Mouse (Mus musculus): ENCODE measurements around the gene Nradd. TPM values are rescaled to one million over a fixed set of nuclear protein-coding genes. Genes with fewer than 3 reads are reported as not detected.
A peak's percentile ranks its signal among the peaks of the same experiment; 100 is the strongest.

Gene Nradd
- polyA plus RNA-seq, 1 experiment from 2014 or later, result 21.9 TPM

- Histone ChIP-seq H3K4me3 (ENCODE audit: low read depth, low read length) (no peak overlapping the region), H3K27me3 (replicated peaks; ENCODE audit: control insufficient read depth, insufficient read depth, low read length) (no peaks in the 10 kb centered on the region), H3K9ac (ENCODE audit: low read length) (no peak overlapping the region), H3K27ac (ENCODE audit: low read depth) (no peak overlapping the region), H3K36me3 (ENCODE audit: control insufficient read depth, insufficient read depth, low read length) (peaks cover 7% of the 10 kb centered on the region), H3K4me1 (replicated peaks; ENCODE audit: control insufficient read depth, insufficient read depth, low read length) (peaks cover 7% of the 10 kb centered on the region; the same call in 1 of the 2 replicates), H3K4me2 (ENCODE audit: low read length) (no peak overlapping the region), H3K9me3 (ENCODE audit: control insufficient read depth, low read length) (no peaks in the 10 kb centered on the region)
- 80% methylated on average over 1 of the region's 1 CpGs for WGBS
- no peak for DNase-seq (ENCODE audit: low spot score)
- ATAC-seq (replicated peaks; ENCODE audit: low FRiP score, low TSS enrichment, low read depth), result no peak
These were observed 38.6 kb upstream of the Nradd start for GRCm38 (mm10) chr9:110662844-110663243.

GRCm38 (mm10) chr9:110660856-110661612 lies 36.8 kb upstream of the Nradd start:
- WGBS, result 66% methylated on average over 7 of the region's 7 CpGs
- DNase-seq (ENCODE audit: low spot score) (no peak), ATAC-seq (replicated peaks; ENCODE audit: low FRiP score, low TSS enrichment, low read depth) (no peak)
- Histone ChIP-seq H3K27ac (ENCODE audit: low read depth) (no peak overlapping the region), H3K4me2 (ENCODE audit: low read length) (no peak overlapping the region), H3K9ac (ENCODE audit: low read length) (no peak overlapping the region), H3K27me3 (replicated peaks; ENCODE audit: control insufficient read depth, insufficient read depth, low read length) (no peaks in the 10 kb centered on the region), H3K9me3 (ENCODE audit: control insufficient read depth, low read length) (no peaks in the 10 kb centered on the region), H3K4me3 (ENCODE audit: low read depth, low read length) (no peak overlapping the region), H3K4me1 (replicated peaks; ENCODE audit: control insufficient read depth, insufficient read depth, low read length) (peaks cover 11% of the 10 kb centered on the region), H3K36me3 (ENCODE audit: control insufficient read depth, insufficient read depth, low read length) (peaks cover 7% of the 10 kb centered on the region)

- peaks cover 7% of the 10 kb centered on the region for H3K36me3 ChIP-seq (ENCODE audit: control insufficient read depth, insufficient read depth, low read length)
- H3K27ac ChIP-seq (ENCODE audit: low read depth), result no peak overlapping the region
- no peaks in the 10 kb centered on the region for H3K27me3 ChIP-seq (replicated peaks; ENCODE audit: control insufficient read depth, insufficient read depth, low read length)
- peaks cover 10% of the 10 kb centered on the region for H3K4me1 ChIP-seq (replicated peaks; ENCODE audit: control insufficient read depth, insufficient read depth, low read length)
- ATAC-seq (replicated peaks; ENCODE audit: low FRiP score, low TSS enrichment, low read depth) (no peak), DNase-seq (ENCODE audit: low spot score) (no peak)
- no peaks in the 10 kb centered on the region for H3K9me3 ChIP-seq (ENCODE audit: control insufficient read depth, low read length)
- no peak overlapping the region for H3K9ac ChIP-seq (ENCODE audit: low read length)
- H3K4me2 ChIP-seq (ENCODE audit: low read length), result no peak overlapping the region
- WGBS, result 88% methylated on average over 2 of the region's 2 CpGs
- H3K4me3 ChIP-seq (ENCODE audit: low read depth, low read length), result no peak overlapping the region
These were observed 36.0 kb upstream of the Nradd start for GRCm38 (mm10) chr9:110660208-110660607.

GRCm38 (mm10) chr9:110659521-110659920 lies 35.3 kb upstream of the Nradd start:
- WGBS, result 85% methylated on average over 12 of the region's 12 CpGs
- DNase-seq (ENCODE audit: low spot score), result no peak

GRCm38 (mm10) chr9:110657474-110658078 lies 33.3 kb upstream of the Nradd start:
- Histone ChIP-seq H3K9ac (ENCODE audit: low read length) (peak overlapping the region; percentile 78), H3K4me1 (replicated peaks; ENCODE audit: control insufficient read depth, insufficient read depth, low read length) (peaks cover 14% of the 10 kb centered on the region), H3K9me3 (ENCODE audit: control insufficient read depth, low read length) (no peaks in the 10 kb centered on the region), H3K27me3 (replicated peaks; ENCODE audit: control insufficient read depth, insufficient read depth, low read length) (peaks cover 12% of the 10 kb centered on the region), H3K4me2 (ENCODE audit: low read length) (peak overlapping the region; percentile 79), H3K27ac (ENCODE audit: low read depth) (no peak overlapping the region), H3K36me3 (ENCODE audit: control insufficient read depth, insufficient read depth, low read length) (peaks cover 7% of the 10 kb centered on the region), H3K4me3 (ENCODE audit: low read depth, low read length) (peak overlapping the region; percentile 78)
- DNase-seq (ENCODE audit: low spot score) (no peak), ATAC-seq (replicated peaks; ENCODE audit: low FRiP score, low TSS enrichment, low read depth) (no peak)
- WGBS, result 74% methylated on average over 13 of the region's 13 CpGs

More at GRCm38 (mm10) chr9:110659521-110659920, 35.3 kb upstream of the Nradd start:
- Histone ChIP-seq H3K36me3 (ENCODE audit: control insufficient read depth, insufficient read depth, low read length) (peaks cover 7% of the 10 kb centered on the region), H3K27ac (ENCODE audit: low read depth) (no peak overlapping the region), H3K4me1 (replicated peaks; ENCODE audit: control insufficient read depth, insufficient read depth, low read length) (peaks cover 11% of the 10 kb centered on the region), H3K27me3 (replicated peaks; ENCODE audit: control insufficient read depth, insufficient read depth, low read length) (no peaks in the 10 kb centered on the region), H3K9ac (ENCODE audit: low read length) (no peak overlapping the region), H3K4me3 (ENCODE audit: low read depth, low read length) (no peak overlapping the region), H3K4me2 (ENCODE audit: low read length) (no peak overlapping the region), H3K9me3 (ENCODE audit: control insufficient read depth, low read length) (no peaks in the 10 kb centered on the region)
- ATAC-seq (replicated peaks; ENCODE audit: low FRiP score, low TSS enrichment, low read depth), result no peak

GRCm38 (mm10) chr9:110656249-110657221 lies 32.3 kb upstream of the Nradd start, which contains the start of gene Ccdc12:
Gene Ccdc12 (plus strand): TSS chr9:110656503.
- Histone ChIP-seq H3K9me3 (ENCODE audit: control insufficient read depth, low read length) (no peaks in the 10 kb centered on the region), H3K4me2 (ENCODE audit: low read length) (peak within 1 kb of the TSS; percentile 79), H3K36me3 (ENCODE audit: control insufficient read depth, insufficient read depth, low read length) (peaks cover 7% of the 10 kb centered on the region), H3K9ac (ENCODE audit: low read length) (peak within 1 kb of the TSS; percentile 78), H3K27ac (ENCODE audit: low read depth) (peak within 1 kb of the TSS; percentile 82), H3K27me3 (replicated peaks; ENCODE audit: control insufficient read depth, insufficient read depth, low read length) (peaks cover 22% of the 10 kb centered on the region), H3K4me1 (replicated peaks; ENCODE audit: control insufficient read depth, insufficient read depth, low read length) (peaks cover 17% of the 10 kb centered on the region), H3K4me3 (ENCODE audit: low read depth, low read length) (peak within 1 kb of the TSS; percentile 78)
- ATAC-seq (replicated peaks; ENCODE audit: low FRiP score, low TSS enrichment, low read depth), result peak; percentile 92
- peak; percentile 98 for DNase-seq (ENCODE audit: low spot score)
- under 1% methylated on average over 52 of the region's 52 CpGs for WGBS

GRCm38 (mm10) chr9:110655651-110656007 lies 31.4 kb upstream of the Nradd start:
- Histone ChIP-seq H3K36me3 (ENCODE audit: control insufficient read depth, insufficient read depth, low read length) (peaks cover 7% of the 10 kb centered on the region), H3K4me1 (replicated peaks; ENCODE audit: control insufficient read depth, insufficient read depth, low read length) (peaks cover 17% of the 10 kb centered on the region), H3K27me3 (replicated peaks; ENCODE audit: control insufficient read depth, insufficient read depth, low read length) (peaks cover 24% of the 10 kb centered on the region), H3K4me3 (ENCODE audit: low read depth, low read length) (peak overlapping the region; percentile 78; the same call in 1 of the 2 replicates), H3K9me3 (ENCODE audit: control insufficient read depth, low read length) (no peaks in the 10 kb centered on the region), H3K27ac (ENCODE audit: low read depth) (no peak overlapping the region), H3K4me2 (ENCODE audit: low read length) (peak overlapping the region; percentile 61), H3K9ac (ENCODE audit: low read length) (peak overlapping the region; percentile 2; the same call in 1 of the 2 replicates)
- DNase-seq (ENCODE audit: low spot score), result no peak
- no peak for ATAC-seq (replicated peaks; ENCODE audit: low FRiP score, low TSS enrichment, low read depth)
- 81% methylated on average over 10 of the region's 10 CpGs for WGBS
